Mouse (Mus musculus): ENCODE measurements around the gene Tmem179b.

DNA sequence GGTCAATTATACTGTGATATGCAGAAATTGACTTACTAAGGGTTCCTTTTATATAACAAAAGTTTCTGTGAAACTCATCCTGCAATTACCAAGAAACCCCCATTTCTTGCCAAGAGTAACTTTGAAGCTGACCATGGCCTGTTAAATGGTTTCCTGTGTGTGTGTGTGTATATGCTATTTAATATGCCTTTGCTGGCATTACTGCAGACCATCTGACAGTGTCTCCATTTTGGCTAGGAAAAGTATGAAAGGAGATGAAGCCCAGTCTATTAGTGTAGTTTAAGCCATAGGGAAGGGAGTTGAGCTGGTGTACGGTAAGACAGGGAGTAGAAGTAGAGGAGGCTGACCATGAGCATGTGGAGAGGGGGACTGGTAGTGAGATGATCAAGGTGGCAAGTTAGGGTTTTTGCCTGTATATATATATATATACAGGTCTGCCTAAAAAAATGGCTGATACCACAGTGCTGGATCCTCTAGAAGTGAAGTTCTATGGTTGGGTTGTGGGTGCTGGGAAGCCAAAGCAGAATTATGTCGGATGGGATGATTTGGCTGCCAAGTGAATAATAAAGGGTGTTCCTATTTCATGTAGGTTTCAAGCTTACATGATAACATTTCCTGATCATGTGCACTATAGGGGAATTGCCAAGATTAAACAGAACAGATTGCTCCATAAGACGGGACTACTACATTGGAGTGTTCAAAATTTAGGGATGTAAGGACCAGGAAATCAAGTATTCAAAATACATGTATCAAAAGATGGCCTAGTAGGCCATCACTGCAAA, 47.5 kb downstream of the Tmem179b start:
- no peak for TF ChIP-seq CTCF (IDR thresholded peaks at IDR 0.05; ENCODE audit: low read depth, low read length)
- no peak for TF ChIP-seq POLR2A (IDR thresholded peaks at IDR 0.05; ENCODE audit: insufficient read depth, low read length)

Measured in ES-Bruce4 (cell line).